Comparison of ENCODE assay signal across 14 mouse cellular contexts in the genomic region with DNA sequence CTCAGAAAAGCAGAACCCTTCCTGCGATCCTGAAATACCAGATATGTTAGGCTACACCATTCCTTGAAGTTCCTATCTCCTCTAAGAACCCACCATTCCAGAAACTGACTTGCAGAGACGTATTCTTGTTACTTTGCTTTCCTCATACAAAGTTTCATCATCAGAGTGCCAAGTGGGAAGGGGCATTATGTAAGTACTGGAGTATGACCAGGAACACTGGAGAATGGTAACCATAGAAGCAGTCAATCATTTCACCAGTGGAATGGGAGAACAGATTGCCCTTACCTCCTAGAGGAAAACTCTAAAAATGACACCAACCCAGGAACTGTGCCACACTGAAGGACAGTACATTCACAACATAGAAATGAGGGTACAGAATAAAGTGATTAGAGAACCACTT.
DNase-seq lines count a peak whose midpoint lies in the region.
"Had no signal": no experiment of that assay in that cellular context is flagged by ENCODE, and none has a peak within 500 bp of the region (broad histone marks: within the 10 kb centered on the region; RNA-seq: fewer than 3 reads in every experiment).

No protein-coding gene starts in this region.

- DNase-seq in cerebellum, adult 9-10 months: peak; percentile 3
- DNase-seq in cerebellum, postnatal 25 days: no peak
- peak; percentile 9 for DNase-seq in kidney, adult 8-10 months
- DNase-seq in kidney, postnatal 4 days: no peak
- DNase-seq in left cerebral cortex, postnatal 14 days (ENCODE audit: low spot score in 2 of 2): peak; percentile 30 to 55
- DNase-seq in left cerebral cortex, adult 11 months (ENCODE audit: low spot score): no peak
- peak; percentile 45 for DNase-seq in lung, postnatal 36 days
- DNase-seq: adrenal gland, postnatal 10 days; gastrocnemius, adult 2 months; heart, postnatal 4 days; liver, postnatal 0 days; retina, postnatal 1 day; right cerebral cortex, postnatal 4 days; thymus, postnatal 36 days had no signal

- intact Hi-C loops in left cerebral cortex, postnatal 14 days (cut with DNase I): no loop called here

Comparison
In these comparisons a context has a peak if more than half of its experiments do, and no peak if none do; other contexts are left out.
1. DNase-seq: peak in cerebellum, adult 9-10 months (single experiment), kidney, adult 8-10 months (2 of 2), left cerebral cortex, postnatal 14 days (2 of 2) and lung, postnatal 36 days (single experiment); none in cerebellum, postnatal 25 days (0 of 2), kidney, postnatal 4 days (0 of 2) and left cerebral cortex, adult 11 months (single experiment).